Mouse (Mus musculus): ENCODE measurements around the gene Tmem59.

DNA sequence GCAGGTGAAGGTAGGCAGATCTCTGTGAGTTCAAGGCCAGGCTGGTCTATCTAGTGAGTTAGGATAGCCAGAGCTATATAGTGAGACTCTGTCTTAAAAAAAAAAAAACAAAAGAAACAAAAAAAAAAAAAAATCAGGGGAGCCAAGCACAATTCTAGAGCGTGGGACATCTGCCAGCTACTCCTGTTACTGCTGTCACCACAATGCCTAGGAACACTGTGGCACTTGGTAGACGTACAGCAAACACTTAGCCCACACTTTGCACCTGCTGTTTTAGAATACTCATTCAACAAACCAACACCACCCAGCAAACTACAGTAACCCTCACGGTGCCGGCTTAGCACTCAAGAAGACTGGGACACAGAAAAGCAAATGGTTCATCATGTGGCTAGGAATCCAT lies 33.3 kb downstream of the Tmem59 start:
- no peak for TF ChIP-seq TCF3 (IDR thresholded peaks at IDR 0.05; ENCODE audit: insufficient read length, low read depth)
- TF ChIP-seq POLR2A (IDR thresholded peaks at IDR 0.05; ENCODE audit: insufficient read length, low read depth): no peak
- TF ChIP-seq TCF12 (IDR thresholded peaks at IDR 0.05; ENCODE audit: insufficient read depth, poor library complexity, severe bottlenecking): no peak
- TF ChIP-seq MAX (IDR thresholded peaks at IDR 0.05; ENCODE audit: low read depth): no peak
- no peak for TF ChIP-seq POLR2AphosphoS2 (IDR thresholded peaks at IDR 0.05; ENCODE audit: insufficient read length, low read depth)
- no peak for TF ChIP-seq USF1 (IDR thresholded peaks at IDR 0.05; ENCODE audit: low read depth)
- peak in 1 of 3 experiments; percentile 52 for TF ChIP-seq MYOD1 (IDR thresholded peaks at IDR 0.05; ENCODE audit: control insufficient read depth in 1 of 3, insufficient read length in 2 of 3, low read depth in 2 of 3)

Measured in myocyte (in vitro differentiated cells).